Mouse (Mus musculus) kidney, embryonic 15.5 days (tissue): ENCODE measurements around the gene Olfr1336. TPM values are rescaled to one million over a fixed set of nuclear protein-coding genes. Genes with fewer than 3 reads are reported as not detected.
"Not testable (repeated sequence)": the region's sequence is repeated elsewhere in the genome, so short reads cannot be mapped to it uniquely, and the experiment has no call there.

Experiments used
- ATAC-seq: fragments of 200-750 bp; cut with Nextera tagmentation; replicated peaks from 2 replicates; pipeline ENCODE4 v1.8.0; 2017; ENCODE audit warnings: moderate TSS enrichment; ENCODE audit not compliant: low FRiP score
- H3K27ac ChIP-seq: fragments of 300-500 bp; sonication (generic); 2 replicates; pipeline ENCODE4 v1.5.1; 2015; ENCODE audit warnings: mild to moderate bottlenecking, inconsistent platforms
- H3K27me3 ChIP-seq: fragments of 300-500 bp; sonication (generic); 2 replicates; pipeline ENCODE4 v1.6.1; 2015; ENCODE audit warnings: inconsistent platforms
- H3K36me3 ChIP-seq: fragments of 300-500 bp; sonication (generic); 2 replicates; pipeline ENCODE4 v1.6.1; 2015; ENCODE audit warnings: inconsistent platforms
- H3K4me1 ChIP-seq: fragments of 300-500 bp; sonication (generic); 2 replicates; pipeline ENCODE4 v1.6.1; 2015; ENCODE audit warnings: inconsistent platforms
- H3K4me2 ChIP-seq: fragments of 300-500 bp; sonication (generic); 2 replicates; pipeline ENCODE4 v1.6.1; 2015; ENCODE audit warnings: moderate library complexity, mild to moderate bottlenecking, inconsistent platforms
- H3K4me3 ChIP-seq: fragments of 300-500 bp; sonication (generic); replicated peaks from 2 replicates; pipeline ENCODE4 v1.5.1; 2015; ENCODE audit warnings: mild to moderate bottlenecking, inconsistent platforms
- H3K9ac ChIP-seq: fragments of 300-500 bp; sonication (generic); 2 replicates; pipeline ENCODE4 v1.6.1; 2015; ENCODE audit warnings: mild to moderate bottlenecking, inconsistent platforms
- H3K9me3 ChIP-seq: fragments of 300-500 bp; sonication (generic); replicated peaks from 2 replicates; pipeline ENCODE4 v1.6.1; 2016; ENCODE audit warnings: inconsistent platforms
- WGBS: fragments of 180-500 bp; shearing (Covaris S2); methylation state at CpG from one replicate; pipeline ENCODE4 v1.1.7; 2015; ENCODE audit warnings: mixed read lengths; 5-methylcytosine and 5-hydroxymethylcytosine counted together
- polyA plus RNA-seq: library from polyadenylated mRNA; unstranded; fragments of >200 nt; fragmentation: Nextera tagmentation; extraction: Ambion mirVana; gene quantifications from 2 replicates; pipeline ENCODE4 v1.2.1, GENCODE M21; 2015

Olfr1336 gene
- polyA plus RNA-seq, 1 experiment from 2014 or later = not detected

GRCm38 (mm10) chr7:6477633-6478032 lies 21.7 kb downstream of the Olfr1336 start:
- WGBS = 67% methylated on average over 2 of the region's 2 CpGs
- H3K4me3 ChIP-seq, ATAC-seq, H3K4me1 ChIP-seq, H3K27ac ChIP-seq, H3K4me2 ChIP-seq, H3K27me3 ChIP-seq, H3K9me3 ChIP-seq, H3K36me3 ChIP-seq, H3K9ac ChIP-seq: not testable (repeated sequence)

DNA sequence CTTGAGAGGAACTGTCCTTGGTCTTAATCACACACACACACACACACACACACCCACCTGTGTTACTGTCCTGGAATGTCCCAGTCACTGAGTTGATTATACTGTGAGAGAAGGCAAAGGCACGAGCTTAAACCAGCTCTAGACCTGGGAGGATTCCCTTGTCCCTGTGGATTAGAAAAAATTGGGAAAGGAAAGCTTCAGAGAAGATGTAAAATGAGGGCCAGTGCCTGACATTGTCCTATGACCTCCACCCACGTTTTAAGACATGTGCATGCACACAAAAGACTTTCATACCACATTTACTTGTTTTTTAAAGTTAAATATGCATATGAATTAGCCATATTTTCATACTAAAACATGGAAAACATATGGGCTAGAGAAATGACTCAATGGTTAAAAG lies 30.9 kb downstream of the Olfr1336 start, which contains the start of gene Olfr5:
Gene Olfr5 (minus strand): TSS at position 101 of the 400 bp plus-strand sequence.
- no peak within 1 kb of the TSS for H3K4me2 ChIP-seq
- H3K27ac ChIP-seq = no peak within 1 kb of the TSS
- ATAC-seq = no peak
- H3K9ac ChIP-seq = no peak within 1 kb of the TSS
- H3K4me3 ChIP-seq = no peak within 1 kb of the TSS
- no peaks in the 10 kb centered on the region for H3K9me3 ChIP-seq
- 31% methylated on average over 2 of the region's 2 CpGs for WGBS
- H3K27me3 ChIP-seq = no peaks in the 10 kb centered on the region
- H3K4me1 ChIP-seq = no peaks in the 10 kb centered on the region
- H3K36me3 ChIP-seq = no peaks in the 10 kb centered on the region

DNA sequence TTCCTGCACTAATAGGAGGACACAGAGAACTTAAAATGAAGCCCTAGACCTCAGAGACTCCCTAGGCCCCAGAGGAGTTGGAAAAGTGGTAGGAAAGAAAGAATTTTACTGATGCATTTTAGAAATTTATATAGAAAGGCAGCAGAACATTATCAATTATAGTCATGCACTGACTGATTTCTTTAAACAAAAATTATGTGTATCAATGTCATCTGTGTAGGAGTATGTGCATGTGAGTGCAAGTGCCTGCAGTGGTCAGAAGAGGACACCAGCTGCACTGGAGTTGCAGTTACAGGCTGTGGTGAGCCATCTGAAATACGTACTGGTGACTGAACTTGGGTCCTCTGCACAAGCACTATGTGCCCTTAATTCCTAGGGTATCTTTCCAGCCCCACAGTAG lies 43.7 kb downstream of the Olfr1336 start, which contains the start of gene Olfr1347:
Gene Olfr1347 (minus strand): TSS at position 101 of the 400 bp plus-strand sequence.
- no peaks in the 10 kb centered on the region for H3K27me3 ChIP-seq
- no peaks in the 10 kb centered on the region for H3K9me3 ChIP-seq
- no peaks in the 10 kb centered on the region for H3K4me1 ChIP-seq
- no peaks in the 10 kb centered on the region for H3K36me3 ChIP-seq
- no peak within 1 kb of the TSS for H3K4me2 ChIP-seq
- no peak within 1 kb of the TSS for H3K4me3 ChIP-seq
- H3K9ac ChIP-seq = no peak within 1 kb of the TSS
- WGBS = 58% methylated on average over 1 of the region's 1 CpGs
- no peak for ATAC-seq
- H3K27ac ChIP-seq = no peak within 1 kb of the TSS

DNA sequence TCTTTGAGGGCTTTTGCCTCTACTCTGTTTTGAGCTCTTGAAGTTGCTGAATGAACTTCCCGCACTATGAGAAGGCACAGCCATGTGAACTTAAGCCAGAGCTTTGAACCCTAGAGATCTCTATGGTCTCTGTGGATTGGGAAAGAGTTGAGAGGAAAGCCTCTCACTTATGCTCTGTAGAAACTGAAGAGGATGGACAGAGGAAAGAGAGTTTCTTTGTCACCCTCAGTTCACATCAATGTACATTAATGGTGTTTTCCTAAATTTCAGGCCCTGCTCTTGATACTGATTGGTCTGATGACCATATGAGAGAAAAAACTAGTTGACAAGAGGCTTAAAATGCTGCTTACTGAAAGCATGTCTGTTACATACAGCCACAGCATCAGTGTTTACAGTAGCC lies 52.7 kb downstream of the Olfr1336 start, which contains the start of gene Olfr1348:
Gene Olfr1348 (minus strand): TSS at position 101 of the 400 bp plus-strand sequence.
- Histone ChIP-seq H3K4me2 (no peak within 1 kb of the TSS), H3K4me1 (no peaks in the 10 kb centered on the region), H3K36me3 (no peaks in the 10 kb centered on the region), H3K9ac (no peak within 1 kb of the TSS), H3K4me3 (no peak within 1 kb of the TSS), H3K27ac (no peak within 1 kb of the TSS), H3K27me3 (no peaks in the 10 kb centered on the region), H3K9me3 (no peaks in the 10 kb centered on the region; the same call in 1 of the 2 replicates)
- ATAC-seq = no peak
- 94% methylated on average over 1 of the region's 1 CpGs for WGBS

Other genes starting within 250 kb of the Olfr1336 start
- not detected in 2 replicates for gene Zscan5b, start 233.9 kb upstream of the Olfr1336 start, polyA plus RNA-seq
- gene Epp13, start 203.5 kb upstream of the Olfr1336 start, polyA plus RNA-seq = not detected in 2 replicates
- 5.9 and 6.3 TPM in 2 replicates for gene Zfp667, start 169.6 kb upstream of the Olfr1336 start, polyA plus RNA-seq
- gene Zfp583, start 124.9 kb upstream of the Olfr1336 start, polyA plus RNA-seq = 5.1 and 6.2 TPM in 2 replicates
- gene Gm3854, start 112.4 kb upstream of the Olfr1336 start, polyA plus RNA-seq = 2.3 and 2.4 TPM in 2 replicates
- 1.7 and 2.5 TPM in 2 replicates for gene Zfp78, start 92.9 kb upstream of the Olfr1336 start, polyA plus RNA-seq
- 7.8 and 8.3 TPM in 2 replicates for gene Zfp28, start 72.9 kb upstream of the Olfr1336 start, polyA plus RNA-seq
- 0.04 and 0.17 TPM in 2 replicates for gene Smim17, start 57.5 kb upstream of the Olfr1336 start, polyA plus RNA-seq
- gene Gm20715, start 45.9 kb upstream of the Olfr1336 start, polyA plus RNA-seq = not detected in 2 replicates
- not detected in 2 replicates for gene Olfr1344, start 17.5 kb upstream of the Olfr1336 start, polyA plus RNA-seq
- gene Olfr1346, start 10.9 kb downstream of the Olfr1336 start, polyA plus RNA-seq = not detected in 2 replicates
- not detected in 2 replicates for gene Olfr5, start 30.8 kb downstream of the Olfr1336 start, polyA plus RNA-seq
- not detected in 2 replicates for gene Olfr1347, start 43.6 kb downstream of the Olfr1336 start, polyA plus RNA-seq
- gene Olfr1348, start 52.6 kb downstream of the Olfr1336 start, polyA plus RNA-seq = not detected in 2 replicates
- not detected in 2 replicates for gene Olfr1349, start 66.8 kb downstream of the Olfr1336 start, polyA plus RNA-seq
- gene Olfr1350, start 108.7 kb downstream of the Olfr1336 start, polyA plus RNA-seq = not detected in 2 replicates
- gene Zim1, start 240.3 kb downstream of the Olfr1336 start, polyA plus RNA-seq = 4.0 TPM in 2 replicates